Mouse (Mus musculus) kidney, adult 9 months (tissue): ENCODE measurements around the gene Srrm4.
A peak's percentile ranks its signal among the peaks of the same experiment; 100 is the strongest.

Source experiments
- DNase-seq: peaks from one replicate; pipeline ENCODE4 v3.0.0; 2022

Gene Srrm4

DNA sequence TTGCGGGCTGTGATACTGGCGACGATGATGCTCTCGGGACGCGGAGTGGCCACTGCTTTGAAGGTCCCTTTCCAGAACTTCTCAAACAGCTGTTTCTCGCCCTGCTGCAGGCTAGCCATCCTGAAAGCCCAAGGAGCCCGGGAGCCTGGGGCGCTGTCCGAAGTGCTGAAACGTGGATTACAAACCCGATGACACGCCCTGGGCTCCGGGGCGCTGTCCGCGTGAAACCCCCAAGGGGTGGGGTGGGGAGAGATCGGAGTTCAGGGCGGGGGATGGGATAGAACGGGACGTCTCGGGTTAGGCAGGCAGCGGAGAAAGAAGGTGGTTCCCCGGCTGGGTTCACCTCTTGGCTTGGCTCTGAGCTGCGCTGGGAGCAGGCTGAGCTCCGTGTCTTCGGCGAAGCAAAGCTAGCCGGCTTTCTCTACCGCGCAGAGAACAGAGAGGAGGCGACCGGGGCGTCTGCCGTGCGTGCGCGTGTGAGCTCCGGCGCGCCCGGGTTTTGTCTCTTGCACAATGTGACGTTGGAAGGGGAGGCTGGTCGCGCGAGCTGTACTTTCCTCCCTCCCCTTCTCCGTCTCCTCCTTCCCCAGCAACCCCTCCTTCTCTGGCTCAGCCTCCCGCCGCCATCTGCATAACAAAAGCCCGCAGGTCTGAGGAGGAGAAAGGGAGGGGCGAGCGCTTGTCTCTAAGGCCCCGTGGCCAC, at the start of gene Srrm4:
Srrm4 (minus strand) TSS at position 472 of the 703 bp plus-strand sequence.
- DNase-seq = peak; percentile 54

DNA sequence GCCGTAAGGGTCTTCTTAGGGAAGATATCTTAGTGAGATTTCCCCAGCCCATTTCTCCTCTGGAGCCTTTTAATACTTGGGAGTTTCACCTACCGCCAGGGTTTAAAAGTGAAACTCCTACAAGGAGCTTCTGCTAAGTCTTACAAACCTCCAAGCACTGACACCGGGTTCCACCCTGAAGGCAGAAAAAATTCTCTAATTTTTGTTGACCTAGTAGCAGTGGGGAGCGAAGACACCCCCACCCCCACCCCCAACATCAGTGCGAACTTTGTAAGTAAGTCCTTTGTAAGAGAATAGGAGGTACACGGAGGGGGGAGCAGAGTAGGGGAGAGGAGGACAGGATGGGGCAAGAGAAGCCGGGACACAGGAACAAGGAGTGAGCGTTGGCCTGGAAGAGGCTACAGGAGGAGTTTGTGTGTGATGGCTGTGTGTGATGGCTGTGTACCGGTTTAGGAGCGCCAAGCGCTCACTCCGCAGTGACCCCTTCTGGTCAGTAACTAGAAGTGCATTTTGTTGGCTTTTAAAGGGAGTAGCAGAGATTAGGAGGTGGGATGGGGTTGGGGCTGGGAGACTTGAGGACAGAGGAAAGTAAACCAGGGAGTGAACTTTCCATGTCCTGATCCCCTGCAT, 1.3 kb upstream of the Srrm4 start:
- no peak for DNase-seq

DNA sequence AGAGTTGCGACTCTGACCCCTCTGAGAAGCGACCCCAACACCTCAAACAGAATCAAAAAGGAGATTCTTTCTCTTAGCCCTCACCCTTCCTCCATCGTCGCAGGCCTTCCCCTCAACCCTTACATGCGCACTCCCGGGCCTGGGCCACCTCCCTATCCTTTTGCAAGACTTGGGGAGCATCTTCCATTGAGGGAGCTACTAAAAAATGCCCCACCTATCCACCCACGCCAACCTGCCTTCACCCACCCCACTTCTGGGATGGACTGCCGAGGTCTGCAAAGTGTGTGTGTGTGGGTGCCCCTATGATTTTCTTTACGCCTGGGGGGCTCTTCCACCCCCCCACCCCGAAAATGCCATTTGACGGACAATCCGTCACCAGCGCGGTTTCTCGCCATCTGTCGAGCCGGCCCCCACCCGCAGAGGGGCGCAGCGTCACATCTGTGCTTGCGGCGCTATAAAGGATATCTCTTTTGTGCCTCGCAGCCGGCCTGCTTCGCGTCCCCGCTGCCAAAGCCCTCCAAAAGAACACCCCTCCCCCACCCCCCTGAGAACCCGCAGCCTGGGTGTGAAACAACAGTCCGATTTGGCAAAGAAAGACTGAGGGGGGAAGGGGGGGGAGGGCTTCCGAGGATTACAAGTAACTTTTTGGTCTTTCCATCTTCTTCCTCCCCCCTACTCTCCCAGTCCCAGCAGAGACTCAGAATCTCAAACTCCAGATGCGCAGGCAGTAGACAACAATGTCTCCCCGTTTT, 608 bp upstream of the Srrm4 start:
- no peak for DNase-seq

DNA sequence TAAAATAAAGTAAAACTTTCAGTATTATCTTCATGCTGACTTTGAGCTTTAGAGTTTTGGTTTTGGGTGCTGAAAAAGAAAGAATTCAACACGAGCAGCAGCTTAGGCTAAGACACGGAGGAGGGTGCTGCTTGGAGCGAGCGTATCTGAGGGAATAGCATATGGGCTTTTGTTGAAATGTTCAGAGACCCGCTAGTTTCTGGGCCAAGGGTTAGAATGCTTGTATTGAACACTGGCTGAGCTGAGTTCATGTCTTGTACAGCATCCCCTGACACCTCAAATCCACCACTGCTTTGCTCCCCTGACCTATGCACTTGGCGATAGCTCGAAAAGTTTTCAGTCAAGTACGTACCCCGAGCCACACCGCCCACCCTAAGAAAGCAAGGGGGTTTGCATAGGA, 919 bp downstream of the Srrm4 start:
- no peak for DNase-seq

DNA sequence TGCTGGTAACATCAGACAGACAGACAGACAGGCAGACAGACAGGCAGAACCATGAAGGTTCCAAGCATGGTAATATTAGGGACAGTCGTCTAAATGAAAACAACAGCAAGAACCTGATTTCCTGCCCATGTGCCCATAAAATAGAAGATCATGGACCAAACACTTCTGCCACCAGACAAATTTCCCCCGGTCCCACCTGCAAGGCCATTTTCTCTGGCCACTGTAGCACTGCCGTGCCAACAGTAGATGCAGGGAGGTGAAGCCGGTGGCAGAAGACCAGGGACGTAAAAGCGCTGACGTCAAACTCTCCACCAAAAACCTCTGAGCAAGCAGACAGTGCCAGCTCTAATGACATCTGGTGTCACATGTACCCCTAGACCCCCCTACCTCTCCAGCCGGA, 2.0 kb downstream of the Srrm4 start:
- no peak for DNase-seq

DNA sequence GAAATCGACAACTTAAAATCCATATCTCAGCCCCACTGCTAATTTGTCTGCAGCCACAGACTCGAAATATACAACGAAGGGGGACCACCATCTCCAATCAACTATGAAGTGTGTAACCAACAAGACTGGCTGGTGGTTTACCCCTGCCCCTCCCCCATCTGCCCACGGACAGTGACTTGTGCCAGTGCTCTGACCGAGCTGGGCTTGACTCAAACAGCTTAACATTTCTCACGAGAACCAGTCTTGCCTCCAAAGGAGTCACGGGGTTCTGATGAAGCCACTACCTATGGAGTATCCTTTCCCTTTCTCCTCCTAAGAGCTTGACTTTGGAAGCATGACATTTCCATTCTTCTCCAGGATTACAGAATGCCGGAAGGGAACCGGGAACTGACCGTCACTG, 2.8 kb downstream of the Srrm4 start:
- DNase-seq = no peak

DNA sequence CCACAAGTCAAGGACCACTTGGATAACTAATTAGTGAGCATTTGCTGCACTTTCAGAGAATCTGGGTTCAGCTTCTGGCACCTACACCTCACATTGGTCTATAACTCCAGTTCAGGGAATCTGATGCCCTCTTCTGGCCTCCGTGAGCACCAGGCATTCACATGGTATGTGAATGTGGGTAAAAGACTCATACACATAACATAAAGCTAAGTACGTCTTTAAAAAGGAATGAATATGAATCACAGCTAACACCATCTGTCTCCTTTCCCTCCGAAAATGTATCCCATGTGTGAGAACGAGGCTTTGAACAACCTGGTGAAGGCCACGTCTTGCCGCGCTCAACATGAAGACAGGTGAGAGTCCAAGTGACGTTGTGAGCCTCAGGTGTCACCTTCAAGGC, 12.1 kb downstream of the Srrm4 start:
- no peak for DNase-seq

DNA sequence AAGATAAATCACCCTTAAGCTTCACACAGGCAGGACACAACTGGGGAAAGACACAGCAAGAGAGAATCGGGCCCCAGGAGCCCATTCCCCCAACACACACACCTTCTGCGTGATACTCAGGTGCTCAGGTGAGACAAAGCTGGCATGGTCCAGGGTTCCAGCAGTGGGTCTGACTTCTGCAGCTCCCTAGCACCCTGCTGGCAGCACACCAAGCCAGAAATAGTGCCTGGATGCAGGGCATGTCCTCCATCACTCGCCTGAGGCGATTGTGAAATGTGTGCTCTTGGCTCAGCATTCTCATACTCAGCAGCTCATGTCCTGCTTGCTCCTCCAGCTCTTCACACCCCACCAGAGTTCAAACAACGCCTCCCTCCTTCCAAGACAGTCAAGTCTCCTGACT, 14.5 kb downstream of the Srrm4 start:
- no peak for DNase-seq

DNA sequence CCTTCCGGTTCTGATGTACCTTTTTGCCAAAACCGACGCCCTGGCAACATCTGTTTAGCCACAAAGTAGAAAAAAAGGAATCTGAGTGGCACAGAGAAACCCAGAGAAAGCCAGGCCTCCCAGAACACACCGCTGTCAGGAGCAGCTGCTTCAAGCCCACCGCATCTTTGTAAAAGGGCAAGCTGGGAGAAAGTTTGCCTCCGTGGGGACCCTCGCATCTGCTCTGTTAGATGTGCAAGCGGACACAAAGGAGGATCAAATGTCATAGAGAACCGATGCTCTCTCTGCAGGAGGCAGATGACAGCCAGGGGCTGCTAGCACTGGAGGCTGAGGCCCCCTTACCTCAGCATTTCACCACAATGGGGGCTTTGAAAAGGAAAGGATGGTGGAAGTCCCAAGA, 18.3 kb downstream of the Srrm4 start:
- no peak for DNase-seq

DNA sequence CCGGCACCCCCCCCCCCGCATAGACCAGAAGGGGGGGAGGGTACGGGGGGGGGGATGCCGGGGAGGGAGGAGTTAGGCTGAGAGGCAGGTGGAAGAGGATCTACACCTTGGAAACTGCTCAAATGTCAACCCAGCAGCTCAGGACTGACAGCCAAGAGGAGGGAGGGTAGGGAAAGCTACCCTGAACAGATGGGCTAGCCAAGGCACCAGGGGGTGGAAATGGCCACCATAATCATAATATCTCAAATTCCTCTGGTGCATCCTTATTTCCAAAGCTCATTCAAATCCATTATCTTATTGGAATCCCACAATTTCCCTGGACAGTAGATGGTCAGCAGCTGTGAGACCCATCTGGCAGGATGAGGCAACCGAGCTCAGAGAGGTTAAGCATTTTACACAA, 19.7 kb downstream of the Srrm4 start:
- no peak for DNase-seq

DNA sequence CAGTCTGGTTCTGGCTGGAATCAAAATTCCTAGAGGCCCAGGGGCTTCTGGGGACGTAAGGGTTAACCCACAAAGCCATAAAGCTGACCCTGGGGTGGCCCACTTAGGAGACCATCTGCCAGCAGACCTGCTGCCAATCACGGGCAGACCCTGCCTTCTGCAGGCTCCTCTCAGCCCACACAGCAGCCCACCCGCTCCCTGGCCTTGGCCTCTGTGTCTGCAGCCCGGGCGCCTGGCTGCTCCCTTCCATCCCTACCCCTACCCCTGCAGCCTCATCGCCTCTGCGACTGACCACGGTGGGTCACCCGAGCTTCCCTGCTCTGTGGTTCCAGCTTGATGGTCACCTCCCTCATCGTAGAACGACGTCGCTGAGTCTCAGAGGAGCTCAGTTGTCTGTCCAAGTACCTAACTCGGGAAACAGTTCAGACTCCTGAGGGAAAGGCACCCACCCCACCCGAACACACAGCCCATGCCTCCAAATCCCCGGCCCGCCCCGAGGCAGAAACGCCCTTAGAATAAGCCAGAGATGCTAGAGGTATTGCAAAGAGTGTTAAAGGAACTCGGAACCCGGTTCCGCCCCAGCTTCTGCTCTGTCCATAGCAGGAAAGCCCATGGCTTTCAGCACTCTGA, 20.3 kb downstream of the Srrm4 start:
- no peak for DNase-seq

DNA sequence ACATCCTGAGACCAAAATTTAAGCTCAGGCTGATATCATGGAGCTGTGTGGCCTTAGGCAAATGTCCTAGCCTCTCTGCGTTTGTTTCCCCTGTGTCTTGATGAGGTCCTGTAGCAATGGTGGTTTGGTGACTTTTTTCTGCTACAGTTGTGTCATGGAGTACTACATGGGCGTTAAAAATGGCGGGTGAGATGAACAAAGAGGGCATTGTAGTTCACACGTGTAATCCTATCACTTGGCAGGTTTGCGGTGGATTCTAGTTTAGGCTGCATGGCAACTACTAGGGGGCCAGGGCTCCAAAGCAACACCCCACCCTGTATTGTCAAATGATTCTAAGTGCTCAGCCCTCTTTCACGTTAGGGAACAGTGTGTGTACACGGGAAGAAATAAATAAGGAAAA, 21.1 kb downstream of the Srrm4 start:
- DNase-seq = no peak

DNA sequence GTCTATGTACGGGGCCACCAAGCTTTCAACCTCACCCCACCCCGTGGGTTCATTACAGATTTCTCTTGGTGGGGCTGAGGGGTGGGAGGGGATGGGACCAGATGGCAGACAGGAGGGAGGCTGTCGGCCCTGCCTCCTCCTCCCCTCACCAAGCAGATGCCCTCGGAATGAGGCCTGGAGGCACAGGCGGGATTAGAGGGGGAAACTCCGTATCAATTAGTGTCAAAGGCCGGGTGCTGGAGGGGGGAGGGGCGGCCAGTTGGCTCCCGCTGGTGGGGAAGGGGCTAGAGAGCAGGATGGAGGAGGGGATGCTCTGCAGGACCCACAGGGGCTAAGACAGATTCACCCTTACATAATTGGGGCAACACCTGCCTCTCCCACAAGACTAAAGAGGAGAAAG, 22.0 kb downstream of the Srrm4 start:
- DNase-seq = no peak

DNA sequence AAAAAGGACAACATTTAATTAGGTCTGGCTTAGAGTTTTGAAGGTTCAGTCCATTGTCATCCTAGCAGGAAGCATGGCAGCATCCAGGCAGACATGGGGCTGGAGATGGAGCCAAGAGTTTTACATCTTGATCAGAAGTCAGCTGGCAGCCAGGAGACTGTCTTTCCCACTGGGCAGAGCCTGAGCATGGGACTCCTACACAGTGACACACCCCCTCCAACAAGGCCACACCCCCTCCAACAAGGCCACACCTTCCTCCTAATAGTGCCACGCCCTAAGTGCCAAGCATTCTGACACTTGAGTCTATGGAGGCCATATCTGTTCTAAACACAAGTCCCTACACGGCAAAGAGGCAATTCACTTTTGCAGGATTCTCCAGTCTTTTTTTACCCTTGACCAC, 23.6 kb downstream of the Srrm4 start:
- DNase-seq = no peak

DNA sequence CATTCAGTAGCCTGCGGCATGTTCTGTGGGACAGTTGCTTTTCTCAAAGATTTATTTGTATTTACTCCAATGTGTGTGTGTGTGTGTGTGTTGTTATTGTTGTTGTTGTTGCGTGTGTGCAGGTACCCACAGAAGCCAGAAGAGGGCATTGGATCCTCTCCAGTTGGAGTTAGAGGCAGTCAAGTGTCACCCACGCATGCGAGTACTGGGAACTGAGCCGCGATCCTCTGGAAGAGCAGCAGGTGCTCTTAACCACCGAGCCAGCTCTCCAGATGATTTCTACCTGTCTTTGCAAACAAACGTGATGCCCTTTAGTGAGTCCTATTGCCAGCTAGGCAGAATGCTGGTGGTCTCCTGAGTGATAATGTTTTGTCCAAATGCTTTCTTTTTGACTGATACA, 24.3 kb downstream of the Srrm4 start:
- no peak for DNase-seq

DNA sequence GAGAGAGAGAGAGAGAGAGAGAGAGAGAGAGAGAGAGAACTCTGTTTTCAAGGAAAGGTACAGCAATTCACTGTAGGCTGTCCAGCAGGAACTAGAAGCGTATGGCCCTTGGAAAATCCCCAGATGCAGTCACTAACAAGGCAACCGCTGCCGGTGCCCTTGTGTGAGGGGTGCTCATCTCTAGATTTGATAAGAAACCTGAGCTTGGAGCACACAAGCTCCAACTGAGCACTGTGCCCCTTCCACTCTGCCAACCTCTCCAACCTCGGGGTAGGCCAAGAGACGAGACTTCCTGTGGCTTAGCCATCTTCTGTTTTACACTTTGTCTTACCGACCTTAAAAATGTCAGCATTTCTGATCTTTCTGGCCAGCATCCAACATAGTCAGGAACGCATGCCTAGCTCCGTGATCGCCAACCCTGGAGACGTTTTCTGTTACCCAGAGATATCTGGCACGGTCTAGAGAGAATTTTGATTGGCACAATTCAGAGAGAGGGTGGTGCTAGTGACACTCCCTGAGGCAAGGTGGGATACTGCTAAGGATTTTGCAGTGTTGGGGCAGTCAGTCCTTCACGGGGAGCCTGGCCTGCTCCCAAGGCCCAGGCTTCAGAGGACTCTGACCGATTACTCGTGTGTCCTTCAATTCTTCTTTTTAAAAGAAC, 25.1 kb downstream of the Srrm4 start:
- no peak for DNase-seq

DNA sequence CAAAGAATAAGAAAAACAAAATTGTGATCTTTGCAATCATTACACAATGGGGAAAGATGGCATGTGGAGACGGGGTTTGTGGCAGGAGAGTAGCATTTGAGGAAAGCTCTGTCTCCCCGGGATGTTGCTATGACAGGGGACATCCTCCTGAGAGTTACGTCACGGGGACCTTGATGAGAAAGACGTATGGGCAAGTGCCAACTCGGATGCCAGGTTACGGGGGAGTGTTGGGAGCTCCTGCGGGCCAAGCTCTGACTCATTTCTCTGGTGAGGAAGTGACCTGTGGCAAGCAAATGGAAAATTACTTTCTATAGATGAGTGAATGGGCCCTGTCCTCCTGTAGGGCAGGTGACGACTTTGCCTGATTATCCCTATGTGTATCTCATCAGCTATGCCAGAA, 26.0 kb downstream of the Srrm4 start:
- DNase-seq = no peak

DNA sequence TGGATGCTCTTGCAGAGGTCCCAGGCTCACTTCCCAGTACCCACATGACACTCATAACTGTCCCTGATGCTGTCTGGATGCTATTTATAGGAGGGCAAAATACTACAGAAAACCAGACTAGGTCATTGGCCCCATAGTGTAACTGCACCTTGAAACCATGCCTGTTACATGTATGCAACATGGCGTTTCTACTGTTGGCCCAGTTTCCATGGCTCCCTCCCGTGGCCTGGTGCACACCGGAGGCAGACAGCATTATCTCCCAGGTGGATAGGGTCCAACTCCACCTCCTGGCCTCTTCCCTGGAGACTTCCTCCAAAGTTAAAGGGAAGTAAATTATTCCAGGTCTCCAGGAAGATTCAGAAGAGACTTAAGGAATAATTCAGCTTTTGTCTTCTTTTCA, 27.2 kb downstream of the Srrm4 start:
- DNase-seq = no peak

DNA sequence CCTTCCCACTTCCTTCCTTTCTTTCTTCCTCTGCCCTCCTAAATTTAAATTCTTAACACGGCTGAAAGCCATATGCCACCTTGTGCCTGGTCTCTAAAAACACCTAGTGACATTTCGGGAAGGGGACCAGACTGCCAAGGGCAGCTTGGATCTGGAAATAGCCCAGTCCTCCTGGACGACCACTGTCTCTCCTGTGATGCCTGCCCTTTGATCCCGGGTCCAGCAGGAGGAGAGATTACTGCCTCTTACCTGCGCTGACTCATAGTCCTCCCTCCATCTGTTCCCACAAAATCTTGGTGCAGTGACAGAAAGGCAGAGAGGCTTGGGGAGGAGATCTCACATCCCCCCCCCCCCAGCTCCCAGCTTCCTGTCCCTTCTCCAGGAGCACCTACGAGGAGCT, 27.9 kb downstream of the Srrm4 start:
- no peak for DNase-seq

DNA sequence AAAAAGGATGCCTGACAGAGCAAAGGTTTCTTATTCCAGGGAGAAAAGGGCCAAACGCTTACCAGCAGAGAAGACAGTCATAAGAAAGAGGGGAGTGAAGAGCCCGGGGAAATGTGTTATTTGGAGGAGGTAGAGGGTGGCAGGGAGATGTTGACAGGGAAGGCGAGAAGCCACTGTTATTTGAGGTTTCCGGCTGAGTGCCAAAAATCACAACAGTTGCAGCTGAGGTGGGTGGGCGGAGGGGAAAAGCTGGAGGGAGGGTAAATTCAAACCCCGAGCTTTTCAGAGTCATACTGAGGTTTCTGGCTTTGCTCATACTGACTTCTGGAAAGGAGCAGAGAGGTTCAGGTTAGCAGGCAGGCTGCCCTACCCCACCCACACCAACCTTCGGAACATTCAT, 32.5 kb downstream of the Srrm4 start:
- no peak for DNase-seq

DNA sequence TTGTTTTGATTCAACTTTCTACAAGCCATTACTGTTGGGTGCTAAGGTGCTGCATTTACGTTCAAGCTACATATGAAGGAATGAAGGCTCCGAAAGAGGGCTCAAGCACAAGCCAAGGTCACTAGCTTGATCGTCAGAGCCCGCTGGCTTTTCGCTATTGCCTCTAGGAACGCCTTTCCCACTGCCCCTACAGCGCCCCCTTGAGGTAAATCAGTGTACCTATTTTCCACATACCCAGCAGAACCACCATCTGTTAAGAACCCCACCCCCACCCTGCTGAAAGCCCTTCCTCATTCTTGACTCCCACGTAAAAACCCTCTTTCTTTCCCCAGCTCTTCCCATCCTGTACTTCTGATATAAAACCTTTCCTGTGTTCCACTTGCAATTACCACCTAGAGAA, 35.0 kb downstream of the Srrm4 start:
- DNase-seq = no peak

DNA sequence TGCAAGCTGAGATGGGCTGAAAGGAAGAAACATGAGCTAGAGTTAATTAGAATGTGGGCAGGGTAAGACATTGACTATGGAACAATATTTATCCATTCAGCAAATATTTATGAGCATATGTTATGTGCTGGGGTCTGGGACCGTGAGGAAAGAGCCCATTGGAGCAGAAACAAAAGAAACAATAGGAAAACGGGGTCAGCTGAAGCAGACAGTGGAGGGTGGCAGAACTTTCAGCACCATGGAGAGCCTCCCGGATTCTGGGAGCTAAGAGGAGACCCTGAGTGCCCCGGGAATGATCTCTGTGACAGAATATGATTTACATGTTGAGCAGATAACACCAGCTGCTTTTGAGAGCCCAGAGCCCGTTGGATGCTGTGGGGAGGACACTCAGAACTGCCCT, 37.7 kb downstream of the Srrm4 start:
- no peak for DNase-seq

DNA sequence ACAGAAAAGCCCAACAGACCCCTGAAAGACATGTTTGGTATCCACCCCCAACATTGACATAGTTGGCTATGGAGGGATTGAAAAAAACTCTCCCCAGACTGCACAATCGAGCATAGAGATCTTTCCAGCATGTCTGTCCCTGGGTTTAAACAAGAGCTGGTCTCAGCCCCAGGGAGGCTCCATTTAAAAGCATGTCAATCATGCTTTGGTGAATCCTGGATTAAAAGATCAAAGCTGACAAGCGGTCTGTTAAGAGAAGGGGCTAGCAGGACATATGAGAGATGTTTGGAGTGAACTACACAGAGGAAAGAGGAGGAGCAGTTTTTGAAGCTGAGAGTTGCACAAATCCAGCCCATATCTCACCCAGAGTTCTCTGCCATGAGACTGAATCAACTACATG, 38.5 kb downstream of the Srrm4 start:
- DNase-seq = no peak
